ENCODE assay signal across 30 mouse cellular contexts in the genomic region with DNA sequence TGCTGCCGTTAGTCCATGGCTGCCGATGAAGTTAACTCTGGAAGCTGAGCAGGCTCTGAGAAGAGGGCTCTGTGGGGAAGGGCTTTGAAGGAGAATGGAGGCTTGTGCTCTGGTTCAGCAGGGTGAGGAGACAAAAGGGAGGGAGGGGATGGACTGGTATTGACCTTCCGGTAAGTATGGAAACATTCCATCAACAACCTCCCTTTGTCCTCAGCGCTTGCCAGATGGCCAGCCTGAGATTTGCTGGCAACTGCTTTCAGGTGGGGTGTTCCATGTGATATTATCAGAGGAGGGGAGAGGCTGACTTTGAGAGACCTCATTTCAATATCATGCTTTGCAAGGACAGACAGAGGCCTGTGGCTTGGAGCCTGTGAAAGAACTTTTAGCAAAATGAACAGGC.
A peak's percentile ranks its signal among the peaks of the same experiment; 100 is the strongest.
DNase-seq lines count a peak whose midpoint lies in the region; ATAC-seq and TF ChIP-seq lines count a peak whose summit lies in the region.
"Had no signal": no experiment of that assay in that cellular context is flagged by ENCODE, and none has a peak within 500 bp of the region (broad histone marks: within the 10 kb centered on the region; RNA-seq: fewer than 3 reads in every experiment).

No protein-coding gene starts in this region.

- no peak for TF ChIP-seq CTCF in hindbrain, postnatal 0 days (IDR thresholded peaks at IDR 0.05; ENCODE audit: low read depth)
- TF ChIP-seq CTCF in ES-Bruce4 (IDR thresholded peaks at IDR 0.05; ENCODE audit: low read depth, low read length): no peak

- H3K27me3 ChIP-seq in hindbrain, postnatal 0 days (ENCODE audit: insufficient read depth, low read length): no peaks in the 10 kb centered on the region
- no peaks in the 10 kb centered on the region for H3K27me3 ChIP-seq in hindbrain, embryonic 16.5 days (replicated peaks; ENCODE audit: control insufficient read depth, insufficient read depth, low read length)
- H3K27me3 ChIP-seq in ES-Bruce4 (ENCODE audit: control insufficient read depth, insufficient read depth, low read length, poor library complexity, severe bottlenecking): no peaks in the 10 kb centered on the region
- H3K27me3 ChIP-seq: heart, embryonic 15.5 days; hindbrain, embryonic 15.5 days; intestine, embryonic 15.5 days; limb, embryonic 12.5 days; lung, embryonic 15.5 days; neural tube, embryonic 12.5 days had no signal

- H3K27ac ChIP-seq in hindbrain, postnatal 0 days: no peak overlapping the region
- H3K27ac ChIP-seq in hindbrain, embryonic 16.5 days (ENCODE audit: low read depth, low read length): no peak overlapping the region
- H3K27ac ChIP-seq in ES-Bruce4 (ENCODE audit: insufficient read depth, low read length): no peak overlapping the region
- H3K27ac ChIP-seq: heart, embryonic 15.5 days; hindbrain, embryonic 15.5 days; intestine, embryonic 15.5 days; kidney, postnatal 0 days; limb, embryonic 12.5 days; lung, embryonic 15.5 days; neural tube, embryonic 12.5 days; stomach, postnatal 0 days had no signal

- no peak overlapping the region for H3K4me3 ChIP-seq in hindbrain, postnatal 0 days (ENCODE audit: low read length)
- H3K4me3 ChIP-seq in hindbrain, embryonic 16.5 days (ENCODE audit: low read length): no peak overlapping the region
- H3K4me3 ChIP-seq in ES-Bruce4 (ENCODE audit: low read depth, low read length): no peak overlapping the region
- H3K4me3 ChIP-seq: erythroblast, embryonic 14.5 days; heart, embryonic 15.5 days; hindbrain, embryonic 15.5 days; intestine, embryonic 15.5 days; limb, embryonic 12.5 days; lung, embryonic 15.5 days; neural tube, embryonic 12.5 days had no signal

- 43% methylated on average over 4 of the region's 4 CpGs for WGBS in hindbrain, postnatal 0 days
- 51% methylated on average over 4 of the region's 4 CpGs for WGBS in hindbrain, embryonic 16.5 days

- no peak for ATAC-seq in hindbrain, postnatal 0 days
- ATAC-seq in hindbrain, embryonic 16.5 days: no peak
- ATAC-seq in megakaryocyte, adult 5-6 weeks (ENCODE audit: poor library complexity, severe bottlenecking): no peak
- ATAC-seq: forebrain, embryonic 16.5 days; intestine, embryonic 15.5 days; midbrain, embryonic 16.5 days had no signal

- DNase-seq in cerebellum, postnatal 14 days: peak; percentile 25 to 30
- no peak for DNase-seq in cerebellum, adult 8-10 months
- DNase-seq in hindbrain, postnatal 0 days (ENCODE audit: low spot score): peak; percentile 15
- peak; percentile 55 for DNase-seq in ZHBTc4 (ENCODE audit: low read depth, low spot score)
- no peak for DNase-seq in frontal cortex, postnatal 36 days (ENCODE audit: low spot score in 2 of 2)
- DNase-seq: adrenal gland, adult 8-10 months; cerebellum, adult 9-11 months; gastrocnemius, postnatal 10 days; kidney, adult 8-10 months; kidney, postnatal 4 days; layer of hippocampus, postnatal 36 days; spleen, adult 18-20 months; thymus, adult 18-20 months; thymus, postnatal 25 days had no signal

- H3K9ac ChIP-seq in hindbrain, postnatal 0 days (replicated peaks; ENCODE audit: low read length): no peak overlapping the region
- H3K9ac ChIP-seq in hindbrain, embryonic 16.5 days (ENCODE audit: low read depth, low read length): no peak overlapping the region
- H3K9ac ChIP-seq in ES-Bruce4 (ENCODE audit: low read depth, poor library complexity, severe bottlenecking): no peak overlapping the region
- H3K9ac ChIP-seq: heart, embryonic 15.5 days; hindbrain, embryonic 15.5 days; intestine, embryonic 15.5 days; limb, embryonic 12.5 days; lung, embryonic 15.5 days; neural tube, embryonic 12.5 days had no signal

- H3K4me1 ChIP-seq in hindbrain, postnatal 0 days (ENCODE audit: insufficient read depth, low read length): no peaks in the 10 kb centered on the region
- H3K4me1 ChIP-seq in hindbrain, embryonic 16.5 days (ENCODE audit: control insufficient read depth, insufficient read depth, low read depth, low read length): no peaks in the 10 kb centered on the region
- H3K4me1 ChIP-seq in ES-Bruce4 (ENCODE audit: control insufficient read depth, insufficient read depth, low read length): no peaks in the 10 kb centered on the region
- H3K4me1 ChIP-seq: heart, embryonic 15.5 days; hindbrain, embryonic 15.5 days; intestine, embryonic 15.5 days; limb, embryonic 12.5 days; lung, embryonic 15.5 days; neural tube, embryonic 12.5 days had no signal

- no peak overlapping the region for H3K4me2 ChIP-seq in hindbrain, postnatal 0 days (ENCODE audit: low read depth, low read length)
- no peak overlapping the region for H3K4me2 ChIP-seq in hindbrain, embryonic 16.5 days (ENCODE audit: low read length)
- H3K4me2 ChIP-seq: heart, embryonic 15.5 days; hindbrain, embryonic 15.5 days; intestine, embryonic 15.5 days; limb, embryonic 12.5 days; liver, embryonic 11.5 days; lung, embryonic 15.5 days; midbrain, embryonic 11.5 days; neural tube, embryonic 12.5 days had no signal

- H3K9me3 ChIP-seq in hindbrain, postnatal 0 days (ENCODE audit: low read length): no peaks in the 10 kb centered on the region
- no peaks in the 10 kb centered on the region for H3K9me3 ChIP-seq in hindbrain, embryonic 16.5 days (ENCODE audit: control insufficient read depth, low read length)
- no peaks in the 10 kb centered on the region for H3K9me3 ChIP-seq in ES-Bruce4 (replicated peaks; ENCODE audit: control insufficient read depth, insufficient read depth, low read length, poor library complexity, severe bottlenecking)
- H3K9me3 ChIP-seq: heart, embryonic 15.5 days; hindbrain, embryonic 15.5 days; intestine, embryonic 15.5 days; limb, embryonic 12.5 days; lung, embryonic 15.5 days; neural tube, embryonic 12.5 days had no signal

- no peaks in the 10 kb centered on the region for H3K36me3 ChIP-seq in hindbrain, postnatal 0 days (ENCODE audit: insufficient read depth, low read length)
- H3K36me3 ChIP-seq in hindbrain, embryonic 16.5 days (ENCODE audit: control insufficient read depth, insufficient read depth, low read length): no peaks in the 10 kb centered on the region
- H3K36me3 ChIP-seq in ES-Bruce4 (ENCODE audit: control insufficient read depth, insufficient read depth, low read length, poor library complexity, severe bottlenecking): no peaks in the 10 kb centered on the region
- H3K36me3 ChIP-seq: heart, embryonic 15.5 days; hindbrain, embryonic 15.5 days; intestine, embryonic 15.5 days; limb, embryonic 12.5 days; lung, embryonic 15.5 days; neural tube, embryonic 12.5 days had no signal

- TF ChIP-seq POLR2A in ES-Bruce4 (IDR thresholded peaks at IDR 0.05; ENCODE audit: insufficient read depth, low read length): no peak

- peak; percentile 89 for TF ChIP-seq EP300 in ES-Bruce4 (IDR thresholded peaks at IDR 0.05; ENCODE audit: insufficient read depth, low read depth, low read length)

Comparison
In these comparisons a context has a peak if more than half of its experiments do, and no peak if none do; other contexts are left out.
1. DNase-seq: peak in cerebellum, postnatal 14 days (2 of 2), hindbrain, postnatal 0 days (single experiment) and ZHBTc4 (single experiment); none in cerebellum, adult 8-10 months (single experiment) and frontal cortex, postnatal 36 days (0 of 2).